Mouse (Mus musculus) heart, embryonic 12.5 days (tissue): ENCODE measurements around the gene Trim41. TPM values are rescaled to one million over a fixed set of nuclear protein-coding genes. Genes with fewer than 3 reads are reported as not detected.
"Not testable (repeated sequence)": the region's sequence is repeated elsewhere in the genome, so short reads cannot be mapped to it uniquely, and the experiment has no call there.

Source experiments
- ATAC-seq: fragments of 200-750 bp; cut with Nextera tagmentation; 2 replicates; pipeline ENCODE4 v1.8.0; 2017; ENCODE audit warnings: moderate TSS enrichment, moderate library complexity; ENCODE audit not compliant: insufficient number of reproducible peaks, low FRiP score
- H3K27ac ChIP-seq: fragments of 300-500 bp; sonication (generic); 2 replicates; pipeline ENCODE4 v1.5.1; 2016; ENCODE audit warnings: mild to moderate bottlenecking, moderate library complexity; ENCODE audit not compliant: poor library complexity, severe bottlenecking
- H3K27me3 ChIP-seq: fragments of 300-500 bp; sonication (generic); replicated peaks from 2 replicates; pipeline ENCODE4 v1.6.1; 2016; ENCODE audit warnings: mild to moderate bottlenecking, moderate library complexity
- H3K36me3 ChIP-seq: fragments of 300-500 bp; sonication (generic); 2 replicates; pipeline ENCODE4 v1.6.1; 2016; ENCODE audit warnings: mild to moderate bottlenecking, moderate library complexity
- H3K4me1 ChIP-seq: fragments of 300-500 bp; sonication (generic); replicated peaks from 2 replicates; pipeline ENCODE4 v1.6.1; 2016; ENCODE audit warnings: mild to moderate bottlenecking
- H3K4me2 ChIP-seq: fragments of 300-500 bp; sonication (generic); 2 replicates; pipeline ENCODE4 v1.6.1; 2016; ENCODE audit warnings: mild to moderate bottlenecking, moderate library complexity
- H3K4me3 ChIP-seq: fragments of 300-500 bp; sonication (generic); 2 replicates; pipeline ENCODE4 v1.5.1; 2016; ENCODE audit warnings: mild to moderate bottlenecking
- H3K9ac ChIP-seq: fragments of 300-500 bp; sonication (generic); 2 replicates; pipeline ENCODE4 v1.6.1; 2016; ENCODE audit warnings: mild to moderate bottlenecking, moderate library complexity
- H3K9me3 ChIP-seq: fragments of 300-500 bp; sonication (generic); replicated peaks from 2 replicates; pipeline ENCODE4 v1.6.1; 2016; ENCODE audit warnings: mild to moderate bottlenecking, moderate library complexity
- WGBS: fragments of 180-500 bp; shearing (Covaris S2); methylation state at CpG from one replicate; pipeline ENCODE4 v1.1.7; 2016; 5-methylcytosine and 5-hydroxymethylcytosine counted together
- polyA plus RNA-seq: library from polyadenylated mRNA; unstranded; fragments of >200 nt; fragmentation: Nextera tagmentation; extraction: Ambion mirVana; gene quantifications from 2 replicates; pipeline ENCODE4 v1.2.1, GENCODE M21; 2016

The Trim41 gene
- polyA plus RNA-seq, 1 experiment from 2014 or later: 4.4 TPM

GRCm38 (mm10) chr11:48798984-48799920 is 17.9 kb downstream of the Trim41 start:
- peak overlapping the region; percentile 82 for H3K4me2 ChIP-seq
- H3K4me1 ChIP-seq: peaks cover 38% of the 10 kb centered on the region
- no peaks in the 10 kb centered on the region for H3K27me3 ChIP-seq
- peak overlapping the region; percentile 84 for H3K4me3 ChIP-seq
- H3K9ac ChIP-seq: peak overlapping the region; percentile 90
- 10% methylated on average over 18 of the region's 18 CpGs for WGBS
- no peaks in the 10 kb centered on the region for H3K9me3 ChIP-seq
- H3K27ac ChIP-seq: peak overlapping the region; percentile 97
- ATAC-seq: 0 out of 2 replicates have a peak, but pooled peaks have one; percentile 1
- H3K36me3 ChIP-seq: peaks cover 29% of the 10 kb centered on the region

- Histone ChIP-seq H3K36me3 (peaks cover 20% of the 10 kb centered on the region), H3K9ac (peak overlapping the region; percentile 32; the same call in 1 of the 2 replicates), H3K4me3 (no peak overlapping the region), H3K27ac (peak overlapping the region; percentile 55), H3K27me3 (no peaks in the 10 kb centered on the region), H3K4me1 (peaks cover 38% of the 10 kb centered on the region), H3K4me2 (peak overlapping the region; percentile 42), H3K9me3 (no peaks in the 10 kb centered on the region)
- no peak for ATAC-seq
- 45% methylated on average over 7 of the region's 7 CpGs for WGBS
These were observed 18.8 kb downstream of the Trim41 start for GRCm38 (mm10) chr11:48798308-48798707.

GRCm38 (mm10) chr11:48797287-48797686 is 19.9 kb downstream of the Trim41 start:
- Histone ChIP-seq H3K4me1 (peaks cover 29% of the 10 kb centered on the region), H3K9ac (no peak overlapping the region), H3K27me3 (no peaks in the 10 kb centered on the region), H3K4me3 (0 out of 2 replicates have a peak overlapping the region, but pooled peaks have one; percentile 6), H3K36me3 (peaks cover 9% of the 10 kb centered on the region), H3K9me3 (no peaks in the 10 kb centered on the region), H3K27ac (peak overlapping the region; percentile 51), H3K4me2 (peak overlapping the region; percentile 13)
- WGBS: 41% methylated on average over 5 of the region's 5 CpGs
- ATAC-seq: no peak

- no peak for ATAC-seq
- H3K4me1 ChIP-seq: peaks cover 20% of the 10 kb centered on the region
- WGBS: 69% methylated on average over 4 of the region's 4 CpGs
These were observed 20.9 kb downstream of the Trim41 start for GRCm38 (mm10) chr11:48796290-48796689.

GRCm38 (mm10) chr11:48795221-48795620 is 21.9 kb downstream of the Trim41 start:
- H3K36me3 ChIP-seq: no peaks in the 10 kb centered on the region
- H3K9ac ChIP-seq: no peak overlapping the region
- no peaks in the 10 kb centered on the region for H3K27me3 ChIP-seq
- no peak overlapping the region for H3K4me2 ChIP-seq
- peaks cover 24% of the 10 kb centered on the region for H3K4me1 ChIP-seq
- ATAC-seq: no peak
- no peak overlapping the region for H3K4me3 ChIP-seq
- H3K9me3 ChIP-seq: no peaks in the 10 kb centered on the region
- no peak overlapping the region for H3K27ac ChIP-seq
- 93% methylated on average over 7 of the region's 7 CpGs for WGBS

More at GRCm38 (mm10) chr11:48796290-48796689, 20.9 kb downstream of the Trim41 start:
- H3K9ac ChIP-seq: no peak overlapping the region
- H3K27ac ChIP-seq: no peak overlapping the region
- no peak overlapping the region for H3K4me3 ChIP-seq
- H3K4me2 ChIP-seq: no peak overlapping the region
- no peaks in the 10 kb centered on the region for H3K27me3 ChIP-seq
- no peaks in the 10 kb centered on the region for H3K36me3 ChIP-seq
- H3K9me3 ChIP-seq: no peaks in the 10 kb centered on the region

- Histone ChIP-seq H3K4me1 (peaks cover 19% of the 10 kb centered on the region), H3K27ac (no peak overlapping the region), H3K4me3 (no peak overlapping the region), H3K36me3 (no peaks in the 10 kb centered on the region), H3K9ac (no peak overlapping the region), H3K27me3 (no peaks in the 10 kb centered on the region), H3K4me2 (no peak overlapping the region), H3K9me3 (no peaks in the 10 kb centered on the region)
- 94% methylated on average over 3 of the region's 3 CpGs for WGBS
- no peak for ATAC-seq
These were observed 24.0 kb downstream of the Trim41 start for GRCm38 (mm10) chr11:48793184-48793583.

- H3K9me3 ChIP-seq, H3K27me3 ChIP-seq, H3K4me1 ChIP-seq, H3K4me2 ChIP-seq, H3K4me3 ChIP-seq, H3K9ac ChIP-seq, H3K27ac ChIP-seq, ATAC-seq, H3K36me3 ChIP-seq: not testable (repeated sequence)
- 82% methylated on average over 9 of the region's 9 CpGs for WGBS
These were observed 25.3 kb downstream of the Trim41 start for GRCm38 (mm10) chr11:48791894-48792293.

GRCm38 (mm10) chr11:48790946-48791345 is 26.2 kb downstream of the Trim41 start:
- Histone ChIP-seq H3K27ac (no peak overlapping the region), H3K4me2 (peak overlapping the region; percentile 20), H3K4me3 (no peak overlapping the region), H3K9ac (0 out of 2 replicates have a peak overlapping the region, but pooled peaks have one; percentile 10), H3K36me3 (no peaks in the 10 kb centered on the region), H3K9me3 (no peaks in the 10 kb centered on the region), H3K27me3 (no peaks in the 10 kb centered on the region), H3K4me1 (peaks cover 4% of the 10 kb centered on the region; the same call in 1 of the 2 replicates)
- 55% methylated on average over 8 of the region's 8 CpGs for WGBS
- ATAC-seq: no peak

- Histone ChIP-seq H3K4me2 (peak overlapping the region; percentile 67), H3K27ac (no peak overlapping the region), H3K9ac (peak overlapping the region; percentile 47; the same call in 1 of the 2 replicates), H3K4me3 (peak overlapping the region; percentile 38), H3K36me3 (no peaks in the 10 kb centered on the region), H3K27me3 (no peaks in the 10 kb centered on the region), H3K4me1 (peaks cover 4% of the 10 kb centered on the region; the same call in 1 of the 2 replicates), H3K9me3 (no peaks in the 10 kb centered on the region)
- peak; percentile 65; the same call in 1 of the 2 replicates for ATAC-seq
- WGBS: 13% methylated on average over 20 of the region's 20 CpGs
These were observed 27.0 kb downstream of the Trim41 start for GRCm38 (mm10) chr11:48789973-48790823.

- Histone ChIP-seq H3K4me3 (no peak overlapping the region), H3K9ac (no peak overlapping the region), H3K27ac (no peak overlapping the region), H3K4me1 (peaks cover 4% of the 10 kb centered on the region; the same call in 1 of the 2 replicates), H3K4me2 (no peak overlapping the region), H3K27me3 (no peaks in the 10 kb centered on the region), H3K36me3 (no peaks in the 10 kb centered on the region), H3K9me3 (no peaks in the 10 kb centered on the region)
- no peak for ATAC-seq
- 85% methylated on average over 5 of the region's 5 CpGs for WGBS
These were observed 27.9 kb downstream of the Trim41 start for GRCm38 (mm10) chr11:48789215-48789614.
